Mouse (Mus musculus): ENCODE measurements around the gene Gm3173. TPM values are rescaled to one million over a fixed set of nuclear protein-coding genes. Genes with fewer than 3 reads are reported as not detected.

Gm3173 gene
- total RNA-seq (2023) = 1.8 TPM

GRCm38 (mm10) chr14:4430692-4431091 lies at the start of gene Gm3173:
Gm3173 (plus strand) TSS chr14:4430992.

GRCm38 (mm10) chr14:4397226-4397625 lies 33.6 kb upstream of the Gm3173 start, which contains the start of gene Gm3159:
Gm3159 (plus strand) TSS chr14:4397526.

GRCm38 (mm10) chr14:4414965-4415835 lies 15.6 kb upstream of the Gm3173 start, which contains the start of gene Gm3164:
Gm3164 (plus strand) TSS chr14:4415448.

GRCm38 (mm10) chr14:4481445-4481844 lies 50.7 kb downstream of the Gm3173 start, which contains the start of gene Gm3182:
Gm3182 (plus strand) TSS chr14:4481745.

GRCm38 (mm10) chr14:4555105-4555504 lies 124.3 kb downstream of the Gm3173 start, which contains the start of gene Gm3047:
Gm3047 (plus strand) TSS chr14:4555405.

Other genes with a start within 250 kb of the Gm3173 start
- gene Gm2974, start 248.4 kb upstream of the Gm3173 start, total RNA-seq (2023) = not detected
- gene Gm3138, start 181.4 kb upstream of the Gm3173 start, total RNA-seq (2023) = not detected
- not detected for gene Gm3149, start 113.7 kb upstream of the Gm3173 start, total RNA-seq (2023)
- not detected for gene 2610042L04Rik, start 96.2 kb upstream of the Gm3173 start, total RNA-seq (2023)
- not detected for gene Gm3159, start 33.5 kb upstream of the Gm3173 start, total RNA-seq (2023)
- not detected for gene Gm3164, start 15.5 kb upstream of the Gm3173 start, total RNA-seq (2023)
- gene Gm3182, start 50.8 kb downstream of the Gm3173 start, total RNA-seq (2023) = not detected
- not detected for gene Gm3047, start 124.4 kb downstream of the Gm3173 start, total RNA-seq (2023)
- not detected for gene Gm8159, start 201.4 kb downstream of the Gm3173 start, total RNA-seq (2023)
- not detected for gene Gm3239, start 233.2 kb downstream of the Gm3173 start, total RNA-seq (2023)